Mouse (Mus musculus): ENCODE data around the gene Fam69a.
"Not testable (repeated sequence)": the region's sequence is repeated elsewhere in the genome, so short reads cannot be mapped to it uniquely, and the experiment has no call there.

- TF ChIP-seq CTCF (IDR thresholded peaks at IDR 0.05; ENCODE audit: control insufficient read depth, insufficient read depth, low read length); POLR2A (IDR thresholded peaks at IDR 0.05; ENCODE audit: borderline replicate concordance, control insufficient read depth, low read depth, low read length): not testable (repeated sequence)
These were observed 42.1 kb upstream of the Fam69a start for GRCm38 (mm10) chr5:108028797-108029536.
